Mouse (Mus musculus) megakaryocyte, adult 5-6 weeks (primary cell): ENCODE measurements around the gene Olfr461. TPM values are rescaled to one million over a fixed set of nuclear protein-coding genes. Genes with fewer than 3 reads are reported as not detected.
"Not testable (repeated sequence)": the region's sequence is repeated elsewhere in the genome, so short reads cannot be mapped to it uniquely, and the experiment has no call there.

Experiments used
- ATAC-seq: 2 replicates; pipeline ENCODE4 v1.8.0; 2016; ENCODE audit warnings: mild to moderate bottlenecking, inconsistent platforms; ENCODE audit not compliant: poor library complexity, severe bottlenecking
- total RNA-seq, 2 experiments: library from RNA; stranded (forward) in 1 of 2; stranded (reverse) in 1 of 2; fragments of 153-499, 151-499 nt in 1 of 2; fragments of 221-1000, 200-1000 nt in 1 of 2; gene quantifications; 2 replicates each; pipeline versions ENCODE4 v1.2.3 to v1.2.4; 2015 to 2017

Gene Olfr461
- total RNA-seq (2015) (not detected in 2 replicates), total RNA-seq (2017) (not detected in 2 replicates)

GRCm38 (mm10) chr6:40554950-40555349 is at the start of gene Olfr461:
Gene Olfr461, minus strand, starts transcription at chr6:40555050.
- ATAC-seq = 0 out of 2 replicates have a peak, but pooled peaks have one; percentile 49

GRCm38 (mm10) chr6:40598546-40598945 is 43.7 kb upstream of the Olfr461 start:
- not testable (repeated sequence) for ATAC-seq

GRCm38 (mm10) chr6:40594804-40595550 is 40.1 kb upstream of the Olfr461 start:
- ATAC-seq = peak; percentile 99

- peak; percentile 66 for ATAC-seq
These were observed 33.5 kb upstream of the Olfr461 start for GRCm38 (mm10) chr6:40588346-40588745.

- peak; percentile 77 for ATAC-seq
These were observed 30.8 kb upstream of the Olfr461 start, which contains the start of gene Clec5a for GRCm38 (mm10) chr6:40585645-40586044. Gene Clec5a, minus strand, starts transcription at chr6:40585821.

GRCm38 (mm10) chr6:40584336-40584735 is 29.5 kb upstream of the Olfr461 start:
- ATAC-seq = peak; percentile 66

- peak; percentile 85 for ATAC-seq
These were observed 21.5 kb upstream of the Olfr461 start for GRCm38 (mm10) chr6:40576305-40576704.

GRCm38 (mm10) chr6:40573618-40574017 is 18.8 kb upstream of the Olfr461 start:
- ATAC-seq = peak; percentile 55

- no peak for ATAC-seq
These were observed 14.3 kb upstream of the Olfr461 start, which contains the start of gene Olfr460 for GRCm38 (mm10) chr6:40569187-40569586. Gene Olfr460, plus strand, starts transcription at chr6:40569487.

- peak; percentile 73 for ATAC-seq
These were observed 10.2 kb downstream of the Olfr461 start for GRCm38 (mm10) chr6:40544690-40545089.

GRCm38 (mm10) chr6:40519408-40519807 is 35.4 kb downstream of the Olfr461 start, which contains the start of gene Prss37:
Gene Prss37, minus strand, starts transcription at chr6:40519508.
- no peak for ATAC-seq

- no peak for ATAC-seq
These were observed 61.6 kb downstream of the Olfr461 start, which contains the start of gene Tas2r108 for GRCm38 (mm10) chr6:40493229-40493628. Gene Tas2r108, plus strand, starts transcription at chr6:40493529.

Other genes starting within 250 kb of the Olfr461 start
- gene Agk, start 229.9 kb downstream of the Olfr461 start, total RNA-seq (2015) = 8.3 and 8.5 TPM in 2 replicates
- 12.8 and 14.4 TPM in 2 replicates for gene Agk, start 229.9 kb downstream of the Olfr461 start, total RNA-seq (2017)
- 8.0 and 8.6 TPM in 2 replicates for gene E330009J07Rik, start 118.9 kb downstream of the Olfr461 start, total RNA-seq (2015)
- gene E330009J07Rik, start 118.9 kb downstream of the Olfr461 start, total RNA-seq (2017) = 14.1 and 16.2 TPM in 2 replicates
- not detected in 2 replicates for gene Wee2, start 116.0 kb downstream of the Olfr461 start, total RNA-seq (2015)
- gene Wee2, start 116.0 kb downstream of the Olfr461 start, total RNA-seq (2017) = not detected in 2 replicates
- 94.8 and 94.9 TPM in 2 replicates for gene Ssbp1, start 83.7 kb downstream of the Olfr461 start, total RNA-seq (2015)
- gene Ssbp1, start 83.7 kb downstream of the Olfr461 start, total RNA-seq (2017) = 63.2 and 67.6 TPM in 2 replicates
- gene Tas2r137, start 63.8 kb downstream of the Olfr461 start, total RNA-seq (2015) = not detected in 2 replicates
- gene Tas2r137, start 63.8 kb downstream of the Olfr461 start, total RNA-seq (2017) = 0.24 TPM in 1 of 2 replicates, not detected in the other
- not detected in 2 replicates for gene Tas2r108, start 61.5 kb downstream of the Olfr461 start, total RNA-seq (2015)
- not detected in 2 replicates for gene Tas2r108, start 61.5 kb downstream of the Olfr461 start, total RNA-seq (2017)
- gene Prss37, start 35.5 kb downstream of the Olfr461 start, total RNA-seq (2015) = not detected in 2 replicates
- gene Prss37, start 35.5 kb downstream of the Olfr461 start, total RNA-seq (2017) = not detected in 2 replicates
- not detected in 2 replicates for gene Olfr460, start 14.4 kb upstream of the Olfr461 start, total RNA-seq (2015)
- gene Olfr460, start 14.4 kb upstream of the Olfr461 start, total RNA-seq (2017) = 0.15 TPM in 1 of 2 replicates, not detected in the other
- gene Clec5a, start 30.8 kb upstream of the Olfr461 start, total RNA-seq (2015) = 178 and 181 TPM in 2 replicates
- 198 and 208 TPM in 2 replicates for gene Clec5a, start 30.8 kb upstream of the Olfr461 start, total RNA-seq (2017)
- not detected in 2 replicates for gene Tas2r138, start 58.3 kb upstream of the Olfr461 start, total RNA-seq (2015)
- not detected in 2 replicates for gene Tas2r138, start 58.3 kb upstream of the Olfr461 start, total RNA-seq (2017)
- gene Mgam, start 73.8 kb upstream of the Olfr461 start, total RNA-seq (2015) = 8.1 and 8.5 TPM in 2 replicates
- 13.7 and 19.6 TPM in 2 replicates for gene Mgam, start 73.8 kb upstream of the Olfr461 start, total RNA-seq (2017)